Mouse (Mus musculus): Measurements from ENCODE around the gene Ppia. TPM values are rescaled to one million over a fixed set of nuclear protein-coding genes. Genes with fewer than 3 reads are reported as not detected.

Ppia gene
- polyA plus RNA-seq, 1 experiment from 2014 or later: 4,913 TPM

- H3K36me3 ChIP-seq (ENCODE audit: control insufficient read depth, insufficient read depth, low read length): peaks cover 31% of the 10 kb centered on the region
Observed at GRCm38 (mm10) chr11:6398141-6398540, 17.1 kb upstream of the Ppia start.

GRCm38 (mm10) chr11:6402515-6403510 is 12.4 kb upstream of the Ppia start:
- ATAC-seq (replicated peaks; ENCODE audit: low FRiP score) (0 out of 2 replicates have a peak, but pooled peaks have one; percentile 13), DNase-seq (ENCODE audit: low spot score) (peak; percentile 80)
- H3K36me3 ChIP-seq (ENCODE audit: control insufficient read depth, insufficient read depth, low read length): peaks cover 41% of the 10 kb centered on the region
- no peaks in the 10 kb centered on the region for H3K27me3 ChIP-seq (ENCODE audit: control insufficient read depth, insufficient read depth, low read length)
- no peak overlapping the region for H3K4me2 ChIP-seq (ENCODE audit: low read depth, low read length, severe bottlenecking)
- H3K4me1 ChIP-seq (replicated peaks; ENCODE audit: control insufficient read depth, insufficient read depth, low read length): no peaks in the 10 kb centered on the region
- 88% methylated on average over 19 of the region's 19 CpGs for WGBS
- no peaks in the 10 kb centered on the region for H3K9me3 ChIP-seq (ENCODE audit: control insufficient read depth, low read length)
- no peak overlapping the region for H3K9ac ChIP-seq (ENCODE audit: low read length)
- no peak overlapping the region for H3K27ac ChIP-seq (ENCODE audit: low read depth, low read length)
- no peak overlapping the region for H3K4me3 ChIP-seq (ENCODE audit: low read depth, low read length)

More at GRCm38 (mm10) chr11:6398141-6398540, 17.1 kb upstream of the Ppia start:
- no peaks in the 10 kb centered on the region for H3K4me1 ChIP-seq (replicated peaks; ENCODE audit: control insufficient read depth, insufficient read depth, low read length)
- no peak for DNase-seq (ENCODE audit: low spot score)
- no peak overlapping the region for H3K9ac ChIP-seq (ENCODE audit: low read length)
- no peak overlapping the region for H3K4me3 ChIP-seq (ENCODE audit: low read depth, low read length)
- H3K4me2 ChIP-seq (ENCODE audit: low read depth, low read length, severe bottlenecking): no peak overlapping the region
- no peaks in the 10 kb centered on the region for H3K9me3 ChIP-seq (ENCODE audit: control insufficient read depth, low read length)
- no peak overlapping the region for H3K27ac ChIP-seq (ENCODE audit: low read depth, low read length)
- WGBS: 94% methylated on average over 10 of the region's 10 CpGs
- no peak for ATAC-seq (replicated peaks; ENCODE audit: low FRiP score)
- no peaks in the 10 kb centered on the region for H3K27me3 ChIP-seq (ENCODE audit: control insufficient read depth, insufficient read depth, low read length)

DNA sequence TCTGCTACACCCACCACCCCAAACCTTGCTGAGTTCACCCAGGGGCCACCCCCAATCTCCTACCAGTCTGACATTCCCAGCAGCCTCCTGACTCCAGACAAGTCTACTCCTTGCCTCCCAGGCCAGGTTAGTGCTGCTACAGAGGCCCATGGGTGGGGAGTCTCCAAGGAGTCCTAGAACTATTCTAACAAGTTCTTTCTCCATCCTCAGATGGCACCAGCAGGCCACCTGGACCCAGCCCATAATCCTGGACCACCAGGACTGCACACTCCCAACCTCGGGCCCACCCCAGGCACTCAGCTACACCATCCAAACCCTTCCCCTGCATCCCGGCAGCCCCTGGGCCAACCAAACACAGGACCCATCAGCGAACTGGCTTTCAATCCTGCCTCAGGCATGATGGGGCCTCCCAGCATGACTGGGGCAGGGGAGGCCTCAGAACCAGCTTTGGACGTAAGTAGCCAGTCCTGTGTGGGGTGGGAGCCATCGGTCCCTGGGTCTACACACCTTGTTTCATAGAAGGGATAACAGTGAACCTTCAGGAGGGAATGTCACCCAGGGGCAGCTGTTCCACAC is 11.3 kb upstream of the Ppia start:
- Histone ChIP-seq H3K36me3 (ENCODE audit: control insufficient read depth, insufficient read depth, low read length) (peaks cover 35% of the 10 kb centered on the region), H3K9ac (ENCODE audit: low read length) (no peak overlapping the region), H3K4me1 (replicated peaks; ENCODE audit: control insufficient read depth, insufficient read depth, low read length) (no peaks in the 10 kb centered on the region), H3K27me3 (ENCODE audit: control insufficient read depth, insufficient read depth, low read length) (no peaks in the 10 kb centered on the region), H3K4me2 (ENCODE audit: low read depth, low read length, severe bottlenecking) (no peak overlapping the region), H3K27ac (ENCODE audit: low read depth, low read length) (no peak overlapping the region), H3K9me3 (ENCODE audit: control insufficient read depth, low read length) (no peaks in the 10 kb centered on the region), H3K4me3 (ENCODE audit: low read depth, low read length) (no peak overlapping the region)
- no peak for DNase-seq (ENCODE audit: low spot score)
- WGBS: 95% methylated on average over 5 of the region's 5 CpGs
- ATAC-seq (replicated peaks; ENCODE audit: low FRiP score): no peak

DNA sequence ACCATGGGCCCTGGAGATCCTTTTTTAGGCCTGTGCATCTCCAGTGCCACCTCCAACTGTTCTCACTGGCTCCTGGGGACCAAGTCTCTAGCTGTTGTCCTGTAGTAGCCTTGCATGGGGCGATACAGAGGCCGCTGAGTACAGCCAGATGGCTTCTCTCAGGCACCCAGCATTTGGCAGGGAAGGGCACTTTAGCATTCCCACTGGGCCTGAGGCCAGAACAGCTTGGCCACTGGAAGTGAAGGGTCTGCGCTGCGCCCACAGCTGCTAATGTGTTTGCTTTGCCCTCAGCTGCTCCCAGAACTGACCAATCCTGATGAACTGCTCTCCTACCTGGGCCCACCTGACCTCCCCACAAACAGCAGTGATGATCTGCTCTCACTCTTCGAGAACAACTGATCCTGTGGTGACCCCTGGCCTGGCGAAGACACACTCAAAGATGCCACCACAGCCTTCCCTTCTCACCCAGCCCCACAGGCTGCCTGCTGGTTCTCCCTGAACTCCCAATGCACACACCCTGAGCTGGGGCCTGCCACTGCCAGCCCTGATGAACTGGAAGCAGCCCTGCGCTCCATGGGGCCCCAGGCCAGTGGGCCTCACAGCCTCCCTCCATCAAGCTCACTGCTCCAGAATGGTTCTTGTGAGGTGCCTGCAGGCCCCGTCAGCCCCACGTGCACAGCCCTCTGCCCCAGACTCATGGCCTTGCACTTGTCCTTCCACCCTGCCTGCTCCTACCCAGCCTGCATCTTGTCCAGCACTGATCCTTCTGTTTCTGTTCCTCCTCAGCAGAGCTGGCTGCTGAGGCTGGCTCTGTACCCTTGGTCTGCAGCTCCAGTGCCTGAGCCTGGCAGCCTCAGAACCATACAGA is 10.3 kb upstream of the Ppia start:
- Histone ChIP-seq H3K9ac (ENCODE audit: low read length) (no peak overlapping the region), H3K36me3 (ENCODE audit: control insufficient read depth, insufficient read depth, low read length) (peaks cover 28% of the 10 kb centered on the region), H3K4me3 (ENCODE audit: low read depth, low read length) (no peak overlapping the region), H3K27ac (ENCODE audit: low read depth, low read length) (no peak overlapping the region), H3K4me1 (replicated peaks; ENCODE audit: control insufficient read depth, insufficient read depth, low read length) (no peaks in the 10 kb centered on the region), H3K4me2 (ENCODE audit: low read depth, low read length, severe bottlenecking) (no peak overlapping the region), H3K27me3 (ENCODE audit: control insufficient read depth, insufficient read depth, low read length) (no peaks in the 10 kb centered on the region), H3K9me3 (ENCODE audit: control insufficient read depth, low read length) (no peaks in the 10 kb centered on the region)
- DNase-seq (ENCODE audit: low spot score): no peak
- 90% methylated on average over 9 of the region's 9 CpGs for WGBS
- no peak for ATAC-seq (replicated peaks; ENCODE audit: low FRiP score)

GRCm38 (mm10) chr11:6405591-6406081 is 9.6 kb upstream of the Ppia start:
- Histone ChIP-seq H3K4me2 (ENCODE audit: low read depth, low read length, severe bottlenecking) (no peak overlapping the region), H3K27ac (ENCODE audit: low read depth, low read length) (peak overlapping the region; percentile 12; the same call in 1 of the 2 replicates), H3K9me3 (ENCODE audit: control insufficient read depth, low read length) (no peaks in the 10 kb centered on the region), H3K4me1 (replicated peaks; ENCODE audit: control insufficient read depth, insufficient read depth, low read length) (no peaks in the 10 kb centered on the region), H3K27me3 (ENCODE audit: control insufficient read depth, insufficient read depth, low read length) (no peaks in the 10 kb centered on the region), H3K4me3 (ENCODE audit: low read depth, low read length) (no peak overlapping the region), H3K36me3 (ENCODE audit: control insufficient read depth, insufficient read depth, low read length) (peaks cover 27% of the 10 kb centered on the region), H3K9ac (ENCODE audit: low read length) (no peak overlapping the region)
- WGBS: 90% methylated on average over 4 of the region's 4 CpGs
- DNase-seq (ENCODE audit: low spot score) (no peak), ATAC-seq (replicated peaks; ENCODE audit: low FRiP score) (no peak)

GRCm38 (mm10) chr11:6406251-6407161 is 8.7 kb upstream of the Ppia start:
- H3K9ac ChIP-seq (ENCODE audit: low read length): no peak overlapping the region
- peak overlapping the region; percentile 4; the same call in 1 of the 2 replicates for H3K27ac ChIP-seq (ENCODE audit: low read depth, low read length)
- no peaks in the 10 kb centered on the region for H3K4me1 ChIP-seq (replicated peaks; ENCODE audit: control insufficient read depth, insufficient read depth, low read length)
- no peak for DNase-seq (ENCODE audit: low spot score)
- H3K9me3 ChIP-seq (ENCODE audit: control insufficient read depth, low read length): no peaks in the 10 kb centered on the region
- peaks cover 22% of the 10 kb centered on the region for H3K36me3 ChIP-seq (ENCODE audit: control insufficient read depth, insufficient read depth, low read length)
- WGBS: 52% methylated on average over 14 of the region's 14 CpGs
- H3K4me2 ChIP-seq (ENCODE audit: low read depth, low read length, severe bottlenecking): no peak overlapping the region
- no peak overlapping the region for H3K4me3 ChIP-seq (ENCODE audit: low read depth, low read length)
- no peak for ATAC-seq (replicated peaks; ENCODE audit: low FRiP score)
- no peaks in the 10 kb centered on the region for H3K27me3 ChIP-seq (ENCODE audit: control insufficient read depth, insufficient read depth, low read length)

DNA sequence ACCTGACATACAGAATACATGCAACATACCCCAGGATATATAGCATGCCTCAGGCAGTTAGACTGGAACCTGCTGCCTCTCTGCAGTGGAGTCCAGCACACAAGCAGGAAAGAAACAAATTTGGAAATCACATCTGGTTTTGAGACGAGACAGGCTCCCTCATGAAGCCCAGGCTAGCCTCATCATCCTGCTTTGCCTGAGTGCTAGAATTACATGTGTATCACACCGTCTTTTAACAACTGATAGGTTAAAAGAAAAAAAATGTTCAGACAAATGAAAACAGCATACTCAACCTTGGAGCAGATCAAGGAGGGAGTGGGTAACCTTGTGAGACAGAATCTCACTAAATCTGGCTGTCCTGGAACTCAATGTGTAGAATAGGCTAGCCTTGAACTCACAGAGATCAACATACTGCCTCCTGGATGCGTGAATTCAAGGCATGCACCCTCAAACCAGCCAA is 8.1 kb upstream of the Ppia start:
- Histone ChIP-seq H3K4me1 (replicated peaks; ENCODE audit: control insufficient read depth, insufficient read depth, low read length) (no peaks in the 10 kb centered on the region), H3K4me3 (ENCODE audit: low read depth, low read length) (no peak overlapping the region), H3K36me3 (ENCODE audit: control insufficient read depth, insufficient read depth, low read length) (peaks cover 22% of the 10 kb centered on the region), H3K27ac (ENCODE audit: low read depth, low read length) (no peak overlapping the region), H3K9me3 (ENCODE audit: control insufficient read depth, low read length) (no peaks in the 10 kb centered on the region), H3K27me3 (ENCODE audit: control insufficient read depth, insufficient read depth, low read length) (no peaks in the 10 kb centered on the region), H3K9ac (ENCODE audit: low read length) (no peak overlapping the region), H3K4me2 (ENCODE audit: low read depth, low read length, severe bottlenecking) (no peak overlapping the region)
- 86% methylated on average over 3 of the region's 3 CpGs for WGBS
- DNase-seq (ENCODE audit: low spot score): no peak
- no peak for ATAC-seq (replicated peaks; ENCODE audit: low FRiP score)

Data from forebrain, embryonic 11.5 days (tissue).